Mouse (Mus musculus) testis, postnatal 14 days (tissue): ENCODE measurements around the gene Paxip1.

ENCODE experiments used
- DNase-seq: peaks from one replicate; pipeline ENCODE4 v3.0.0; 2021; ENCODE audit warnings: low spot score

The Paxip1 gene

DNA sequence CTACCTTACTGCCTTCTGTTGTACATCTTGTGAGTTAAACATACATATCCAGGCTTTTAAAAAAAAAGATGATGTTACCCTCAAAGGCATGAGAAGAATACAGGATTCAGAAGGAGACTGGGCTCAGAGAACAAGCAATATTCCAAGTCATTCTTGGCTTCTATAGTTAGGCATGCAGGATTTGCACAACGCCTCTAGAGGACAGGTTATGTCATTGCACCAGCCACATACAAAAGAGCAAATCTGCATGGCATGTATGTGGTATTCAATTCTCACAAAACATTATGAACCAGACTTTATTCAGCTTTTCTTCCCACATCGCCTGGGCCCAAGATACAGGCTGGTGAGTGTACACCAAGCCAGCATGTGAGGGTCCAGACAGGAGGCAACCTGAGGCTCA, 67.0 kb downstream of the Paxip1 start:
- no peak for DNase-seq

DNA sequence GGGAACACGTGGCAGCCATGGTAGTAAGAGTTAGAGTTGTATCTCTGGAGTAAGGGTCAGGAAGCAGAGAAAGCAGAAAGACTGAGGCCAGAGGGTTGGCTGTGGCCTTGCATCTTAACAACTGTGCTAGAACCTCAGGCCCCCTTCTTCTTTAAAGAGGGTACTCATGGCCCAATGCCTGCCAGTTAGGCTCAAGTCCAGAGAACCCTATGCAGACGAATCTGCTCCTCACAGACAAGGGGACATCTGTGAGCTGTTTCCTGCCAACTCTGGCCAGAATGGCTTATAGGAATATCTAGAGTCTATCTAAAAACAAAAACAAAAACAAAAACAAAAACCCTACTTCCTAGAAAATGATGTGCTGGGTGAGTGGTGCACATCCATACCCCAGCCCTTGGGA, 72.2 kb downstream of the Paxip1 start:
- no peak for DNase-seq

DNA sequence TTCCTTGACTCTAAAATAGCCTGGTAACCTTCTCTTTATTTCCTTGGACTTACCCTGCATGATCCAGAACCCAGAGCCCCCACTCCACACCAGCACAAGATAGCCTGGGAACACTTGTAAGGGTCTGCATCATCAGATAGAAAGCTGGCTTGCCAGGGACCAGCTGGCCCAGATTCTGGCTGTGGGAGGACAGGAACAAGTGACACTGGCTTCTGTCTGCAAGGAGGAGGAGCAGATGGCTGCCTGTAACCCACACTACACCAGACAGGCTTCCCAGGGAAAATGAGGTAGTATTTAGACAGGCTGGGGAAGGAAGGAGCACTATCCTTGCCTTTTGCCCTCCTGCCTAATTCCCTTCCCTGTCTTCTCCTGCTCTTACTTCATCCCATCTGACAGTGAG, 74.2 kb downstream of the Paxip1 start:
- DNase-seq = no peak

DNA sequence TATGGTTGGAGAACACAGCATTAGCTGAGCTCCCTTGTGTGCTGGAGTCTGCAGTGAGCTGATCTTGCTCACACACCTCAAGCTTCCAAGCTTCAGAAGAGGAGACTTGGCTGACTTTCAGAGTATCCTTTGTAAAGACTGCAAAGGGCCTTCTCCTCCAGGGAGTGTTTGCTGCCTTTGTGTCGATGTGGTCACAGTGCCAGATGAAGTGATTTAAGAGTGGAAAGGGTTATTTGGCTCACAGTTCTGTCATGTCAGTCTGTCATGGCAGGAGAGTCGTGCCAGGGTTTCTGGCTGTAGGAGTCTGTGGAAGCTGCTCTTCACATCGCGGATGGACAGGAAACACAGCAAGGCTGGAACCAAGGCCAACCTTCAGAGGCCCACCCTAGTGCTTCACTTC, 75.5 kb downstream of the Paxip1 start:
- DNase-seq = no peak

DNA sequence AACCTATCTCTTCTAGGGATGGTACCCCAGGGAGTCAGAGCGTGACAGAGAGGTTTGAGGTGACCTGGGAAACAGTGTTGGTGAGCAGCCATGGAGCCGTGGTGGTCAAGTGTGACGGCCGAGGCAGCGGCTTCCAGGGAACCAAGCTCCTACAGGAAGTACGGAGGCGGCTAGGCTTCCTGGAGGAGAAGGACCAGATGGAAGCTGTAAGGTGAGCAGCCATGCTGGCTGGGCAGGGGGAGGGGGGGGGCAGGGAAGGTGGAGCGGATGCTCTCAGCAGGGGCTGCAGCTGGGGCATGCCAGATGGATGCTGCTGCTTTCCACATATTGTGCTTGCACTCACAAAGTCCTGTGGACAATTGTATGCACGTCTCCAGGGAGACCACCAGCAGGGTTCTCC, 77.1 kb downstream of the Paxip1 start:
- DNase-seq = no peak

DNA sequence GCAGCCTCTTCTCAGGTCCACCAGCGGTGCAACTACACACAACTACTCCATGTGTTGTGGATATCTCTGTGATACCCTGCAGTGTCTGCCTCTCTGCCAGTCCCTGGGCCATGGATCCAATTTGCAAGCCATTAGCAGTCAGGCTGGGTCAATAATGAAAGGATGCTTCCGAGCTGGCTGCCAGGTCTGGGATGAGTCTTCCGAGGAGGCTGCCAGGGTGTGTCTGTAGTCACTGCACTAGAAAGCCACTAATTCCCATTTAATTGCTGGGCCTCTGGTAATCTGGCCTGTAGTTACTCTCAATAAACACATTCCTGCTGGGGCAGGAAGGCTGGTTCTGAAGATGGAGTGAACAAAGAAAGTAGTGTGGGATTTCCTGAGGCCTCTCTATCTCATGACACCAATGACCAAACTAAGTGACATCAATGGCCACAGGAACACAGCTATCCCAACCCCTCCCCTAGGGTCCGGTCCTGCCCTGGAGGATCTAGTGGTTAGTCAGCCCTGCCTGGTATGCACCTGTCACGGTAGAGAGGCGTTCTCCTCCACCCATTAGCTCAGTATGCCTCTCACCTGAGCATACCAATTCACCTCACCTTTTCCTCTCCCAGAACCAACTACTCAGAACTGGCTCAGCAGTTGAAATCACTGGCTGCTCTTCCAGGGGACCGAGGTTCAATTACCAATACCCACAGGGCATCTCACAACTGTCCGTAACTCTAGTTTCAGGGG, 79.9 kb downstream of the Paxip1 start:
- no peak for DNase-seq

DNA sequence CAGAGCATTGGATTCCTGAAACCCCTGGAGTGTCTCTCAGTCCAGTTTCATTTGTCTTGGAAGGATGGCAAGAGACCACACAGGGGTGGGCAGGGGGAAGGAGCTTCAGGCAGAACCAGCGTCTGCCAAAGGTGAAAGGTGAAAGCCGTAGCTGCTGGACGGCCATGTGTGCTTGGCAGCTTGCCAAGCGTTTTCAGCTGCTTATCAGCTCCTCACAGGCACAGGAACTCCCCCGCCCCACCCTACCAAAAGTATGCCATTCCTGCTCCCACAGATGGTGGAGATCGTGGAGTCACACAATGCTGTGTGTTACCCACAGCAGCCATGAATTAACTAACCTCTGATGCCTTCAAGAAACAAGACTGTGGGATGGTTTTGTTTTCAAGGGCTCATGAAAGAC, 83.3 kb downstream of the Paxip1 start:
- no peak for DNase-seq

DNA sequence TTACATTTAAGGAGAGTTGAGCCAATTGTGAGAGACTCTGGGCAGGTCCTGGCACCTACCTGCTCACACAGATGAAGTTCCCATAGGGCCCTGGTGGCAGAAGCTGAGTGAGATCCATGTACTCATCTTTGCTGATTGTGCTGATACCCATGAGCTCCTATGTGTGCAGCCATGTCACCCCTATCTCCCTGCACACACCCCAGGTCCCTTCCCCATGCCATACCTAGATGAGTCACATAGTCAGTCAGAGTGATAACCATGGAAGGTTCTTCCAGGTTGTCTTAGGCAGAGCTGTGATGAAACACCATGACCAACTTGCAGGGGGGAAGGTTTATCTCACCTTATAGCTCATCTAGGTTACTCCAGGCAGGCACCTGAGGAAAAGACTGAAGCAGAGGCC, 84.2 kb downstream of the Paxip1 start:
- no peak for DNase-seq

DNA sequence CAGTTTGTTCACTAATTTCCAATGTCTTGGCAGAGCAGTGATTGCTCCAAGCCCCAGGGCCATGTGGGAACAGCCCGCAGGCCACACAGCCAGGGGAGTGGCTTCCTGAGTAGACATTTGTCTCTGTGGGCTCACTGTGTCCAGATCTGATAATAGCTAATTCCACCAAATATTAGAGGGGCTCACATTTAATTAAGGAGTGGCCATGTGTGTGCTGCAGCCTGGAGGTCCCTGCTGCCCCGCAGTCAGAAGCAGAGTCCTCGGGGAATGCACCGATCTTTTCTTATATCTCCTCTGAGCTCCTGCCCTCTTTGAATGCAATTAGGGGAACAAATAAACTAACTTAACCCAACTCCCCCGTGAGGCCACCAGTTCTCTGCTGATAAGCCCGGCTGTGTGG, 84.9 kb downstream of the Paxip1 start:
- no peak for DNase-seq

DNA sequence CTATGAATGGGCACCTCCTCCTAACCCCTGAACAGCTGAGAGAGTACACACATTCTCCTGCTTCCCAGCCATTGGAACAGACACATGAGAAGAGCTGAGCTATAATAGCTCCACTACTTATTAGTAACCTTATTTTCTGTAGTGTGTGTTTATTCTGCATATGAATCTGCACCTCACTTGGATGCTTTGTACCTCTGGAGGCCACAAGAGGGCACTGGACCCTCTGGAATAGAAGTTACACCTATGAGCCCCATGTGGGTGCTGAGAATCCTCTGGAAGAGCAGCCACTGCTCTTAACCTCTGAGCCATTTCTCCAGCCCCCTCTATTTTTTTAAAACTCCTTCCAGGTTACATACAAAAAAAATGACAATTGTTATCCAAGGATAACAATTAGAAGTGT, 86.5 kb downstream of the Paxip1 start:
- DNase-seq = no peak

DNA sequence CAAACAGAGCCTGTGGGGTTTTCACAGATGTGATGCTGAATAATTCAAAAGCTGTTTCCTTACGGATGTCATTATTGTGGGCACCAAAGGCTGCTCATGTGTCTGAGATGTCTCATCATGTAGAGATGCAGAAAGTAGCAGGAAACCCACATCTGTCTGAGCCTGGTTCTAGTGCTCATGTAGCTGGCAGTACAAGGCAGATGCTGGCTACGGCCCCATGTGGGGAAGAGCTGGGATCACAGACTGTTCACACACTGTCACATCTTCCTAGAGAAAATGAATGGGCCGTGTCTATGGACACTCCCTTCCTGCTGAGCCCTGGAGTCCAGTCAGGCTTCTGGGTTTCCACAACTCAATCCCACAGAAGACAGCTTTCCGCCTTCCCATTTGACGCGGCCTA, 89.0 kb downstream of the Paxip1 start:
- DNase-seq = no peak
